Mouse (Mus musculus): ENCODE measurements around the gene Prrg2. TPM values are rescaled to one million over a fixed set of nuclear protein-coding genes. Genes with fewer than 3 reads are reported as not detected.

Gene Prrg2
- polyA plus RNA-seq, 1 experiment from 2014 or later, result 7.1 TPM

DNA sequence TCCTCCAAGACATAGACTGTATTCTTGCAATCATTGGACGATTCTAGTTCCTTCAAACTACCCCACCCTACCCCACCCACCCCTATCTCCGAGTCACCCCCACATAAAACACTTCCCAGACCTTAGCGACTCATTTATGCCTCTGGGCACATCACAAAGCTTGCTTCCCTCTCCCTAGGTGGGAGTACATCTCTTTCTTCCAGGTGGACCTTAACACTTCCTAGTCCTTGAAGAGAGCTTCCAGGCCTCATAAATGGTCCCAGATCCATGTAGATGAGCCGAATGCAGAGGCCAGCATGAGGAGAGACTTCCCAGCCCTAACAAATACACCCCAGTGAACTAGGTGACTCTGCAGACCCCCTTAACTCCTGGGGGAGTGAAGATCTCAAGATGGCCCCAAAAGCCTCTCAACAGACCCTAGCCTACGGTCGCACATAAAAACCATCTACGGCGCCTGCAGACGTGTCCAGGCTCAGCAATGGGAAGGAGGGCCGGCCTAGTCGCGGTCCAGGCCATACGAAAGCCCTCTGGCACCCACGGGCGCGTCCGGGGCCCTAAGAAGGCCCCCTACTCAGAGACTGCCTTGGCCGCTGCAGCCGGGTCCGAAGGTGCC, 47.0 kb downstream of the Prrg2 start:
- no peak for DNase-seq
- WGBS (ENCODE audit: insufficient replicate concordance), result under 1% methylated on average over 20 of the region's 20 CpGs
- Histone ChIP-seq H3K9ac (peak overlapping the region; percentile 96), H3K4me3 (replicated peaks) (peak overlapping the region; percentile 92), H3K4me1 (replicated peaks) (peaks cover 60% of the 10 kb centered on the region), H3K27me3 (peaks cover 25% of the 10 kb centered on the region), H3K9me3 (replicated peaks) (no peaks in the 10 kb centered on the region), H3K36me3 (peaks cover 36% of the 10 kb centered on the region), H3K4me2 (peak overlapping the region; percentile 97), H3K27ac (peak overlapping the region; percentile 97)
- ATAC-seq (ENCODE audit: low read depth), result no peak

GRCm38 (mm10) chr7:45014096-45014451, 48.4 kb downstream of the Prrg2 start:
- Histone ChIP-seq H3K4me1 (replicated peaks) (peaks cover 63% of the 10 kb centered on the region), H3K4me2 (peak overlapping the region; percentile 97; the same call in 1 of the 2 replicates), H3K9me3 (replicated peaks) (no peaks in the 10 kb centered on the region), H3K9ac (peak overlapping the region; percentile 96; the same call in 1 of the 2 replicates), H3K27ac (peak overlapping the region; percentile 97), H3K27me3 (peaks cover 11% of the 10 kb centered on the region), H3K36me3 (peaks cover 50% of the 10 kb centered on the region), H3K4me3 (replicated peaks) (0 out of 2 replicates have a peak overlapping the region, but pooled peaks have one; percentile 92)
- no peak for ATAC-seq (ENCODE audit: low read depth)
- DNase-seq, result no peak
- 93% methylated on average over 3 of the region's 3 CpGs for WGBS (ENCODE audit: insufficient replicate concordance)

- Histone ChIP-seq H3K9ac (peak overlapping the region; percentile 96), H3K27me3 (peaks cover 6% of the 10 kb centered on the region), H3K4me2 (peak overlapping the region; percentile 28), H3K27ac (peak overlapping the region; percentile 97), H3K36me3 (peaks cover 55% of the 10 kb centered on the region), H3K4me1 (replicated peaks) (peaks cover 57% of the 10 kb centered on the region), H3K4me3 (replicated peaks) (no peak overlapping the region), H3K9me3 (replicated peaks) (no peaks in the 10 kb centered on the region)
- DNase-seq, result no peak
- no peak for ATAC-seq (ENCODE audit: low read depth)
- 90% methylated on average over 16 of the region's 16 CpGs for WGBS (ENCODE audit: insufficient replicate concordance)
Observed at GRCm38 (mm10) chr7:45013366-45014095, 48.9 kb downstream of the Prrg2 start.

DNA sequence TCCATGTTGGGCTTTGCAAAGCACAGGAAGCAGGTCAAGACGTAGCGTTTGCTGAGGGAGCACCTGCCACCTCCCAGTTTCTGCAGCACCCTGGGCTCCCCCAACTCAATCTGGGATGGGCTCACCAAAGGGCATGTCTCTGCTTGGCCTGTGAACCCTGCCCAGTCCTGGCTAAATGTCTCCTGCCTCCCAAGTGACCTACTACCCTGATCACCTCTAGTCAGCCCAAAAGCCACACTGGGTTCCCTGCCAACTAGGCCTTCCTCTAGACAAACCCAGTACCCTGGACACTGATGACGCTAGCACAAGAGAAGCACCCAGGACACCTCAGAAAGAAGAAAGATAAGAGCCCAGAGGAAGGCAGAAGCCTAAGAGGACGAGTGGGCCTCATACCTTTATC, 49.7 kb downstream of the Prrg2 start:
- Histone ChIP-seq H3K27me3 (no peaks in the 10 kb centered on the region), H3K4me1 (replicated peaks) (peaks cover 50% of the 10 kb centered on the region), H3K9ac (peak overlapping the region; percentile 96), H3K4me3 (replicated peaks) (no peak overlapping the region), H3K4me2 (peak overlapping the region; percentile 28), H3K36me3 (peaks cover 62% of the 10 kb centered on the region), H3K9me3 (replicated peaks) (no peaks in the 10 kb centered on the region), H3K27ac (peak overlapping the region; percentile 97)
- ATAC-seq (ENCODE audit: low read depth) (no peak), DNase-seq (no peak)
- 65% methylated on average over 4 of the region's 4 CpGs for WGBS (ENCODE audit: insufficient replicate concordance)

GRCm38 (mm10) chr7:45012011-45012410, 50.5 kb downstream of the Prrg2 start:
- no peak overlapping the region for H3K4me2 ChIP-seq
- no peak overlapping the region for H3K9ac ChIP-seq
- DNase-seq (no peak), ATAC-seq (ENCODE audit: low read depth) (no peak)
- H3K4me3 ChIP-seq (replicated peaks), result no peak overlapping the region
- no peaks in the 10 kb centered on the region for H3K27me3 ChIP-seq
- 92% methylated on average over 6 of the region's 6 CpGs for WGBS (ENCODE audit: insufficient replicate concordance)
- H3K27ac ChIP-seq, result no peak overlapping the region
- peaks cover 47% of the 10 kb centered on the region for H3K4me1 ChIP-seq (replicated peaks)
- H3K36me3 ChIP-seq, result peaks cover 70% of the 10 kb centered on the region
- H3K9me3 ChIP-seq (replicated peaks), result no peaks in the 10 kb centered on the region

- Histone ChIP-seq H3K4me2 (no peak overlapping the region), H3K27ac (no peak overlapping the region), H3K9ac (no peak overlapping the region), H3K4me3 (replicated peaks) (no peak overlapping the region), H3K27me3 (no peaks in the 10 kb centered on the region), H3K4me1 (replicated peaks) (peaks cover 23% of the 10 kb centered on the region), H3K36me3 (peaks cover 99% of the 10 kb centered on the region), H3K9me3 (replicated peaks) (no peaks in the 10 kb centered on the region)
- 91% methylated on average over 19 of the region's 19 CpGs for WGBS (ENCODE audit: insufficient replicate concordance)
- DNase-seq (no peak), ATAC-seq (ENCODE audit: low read depth) (no peak)
Observed at GRCm38 (mm10) chr7:45008411-45008810, 54.1 kb downstream of the Prrg2 start.

DNA sequence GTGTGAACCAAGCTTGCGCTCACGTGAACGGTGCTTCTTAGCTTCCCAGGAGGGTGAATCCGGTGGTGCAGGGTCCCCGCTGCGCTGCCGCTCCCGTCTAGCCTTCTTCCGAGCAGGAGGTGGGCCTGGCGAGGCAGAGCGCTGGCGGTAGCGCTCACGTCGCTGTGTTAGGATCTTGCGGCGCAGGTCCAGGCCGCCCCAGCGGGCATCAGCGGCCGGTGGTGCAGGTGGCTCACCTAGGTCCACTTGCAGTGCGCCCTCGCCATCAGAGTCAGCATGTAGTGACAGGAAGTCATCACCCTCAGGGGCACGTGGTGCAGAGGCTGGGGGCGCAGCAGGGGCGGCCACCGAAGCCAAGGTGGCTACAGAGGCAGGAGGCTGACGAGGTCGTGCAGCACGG, 54.6 kb downstream of the Prrg2 start:
- peaks cover 17% of the 10 kb centered on the region for H3K4me1 ChIP-seq (replicated peaks)
- H3K36me3 ChIP-seq, result peaks cover 99% of the 10 kb centered on the region

GRCm38 (mm10) chr7:45007141-45007540, 55.3 kb downstream of the Prrg2 start:
- no peak overlapping the region for H3K4me2 ChIP-seq
- no peak overlapping the region for H3K9ac ChIP-seq
- no peaks in the 10 kb centered on the region for H3K27me3 ChIP-seq
- H3K36me3 ChIP-seq, result peaks cover 99% of the 10 kb centered on the region
- peaks cover 11% of the 10 kb centered on the region for H3K4me1 ChIP-seq (replicated peaks)
- 94% methylated on average over 29 of the region's 29 CpGs for WGBS (ENCODE audit: insufficient replicate concordance)
- no peak for ATAC-seq (ENCODE audit: low read depth)
- no peak overlapping the region for H3K4me3 ChIP-seq (replicated peaks)
- no peak overlapping the region for H3K27ac ChIP-seq
- DNase-seq, result no peak
- no peaks in the 10 kb centered on the region for H3K9me3 ChIP-seq (replicated peaks)

More for the DNA sequence above, 54.6 kb downstream of the Prrg2 start:
- Histone ChIP-seq H3K9ac (no peak overlapping the region), H3K27ac (no peak overlapping the region), H3K4me3 (replicated peaks) (no peak overlapping the region), H3K27me3 (no peaks in the 10 kb centered on the region), H3K9me3 (replicated peaks) (no peaks in the 10 kb centered on the region), H3K4me2 (no peak overlapping the region)
- ATAC-seq (ENCODE audit: low read depth) (no peak), DNase-seq (no peak)
- 92% methylated on average over 30 of the region's 30 CpGs for WGBS (ENCODE audit: insufficient replicate concordance)

DNA sequence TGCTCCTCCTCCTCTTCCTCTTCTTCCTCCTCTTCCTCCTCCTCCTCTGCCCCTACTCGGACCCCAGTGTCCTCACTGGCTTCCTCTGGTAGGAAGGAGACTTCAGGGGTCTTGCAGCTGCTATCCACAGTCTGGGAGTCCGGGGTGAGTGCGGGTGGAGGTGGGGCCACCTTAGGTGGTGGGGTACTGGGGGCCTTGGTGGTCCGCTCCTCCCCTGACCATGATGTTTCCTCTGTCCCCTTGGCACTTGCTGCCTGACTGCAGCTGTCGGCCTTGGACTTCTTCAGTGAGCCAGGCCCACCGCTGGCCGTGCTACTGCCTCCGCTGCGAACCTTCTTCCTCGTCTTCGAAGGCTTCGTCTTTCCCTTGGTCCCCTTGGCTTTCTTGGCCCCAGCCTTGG, 56.0 kb downstream of the Prrg2 start:
- no peak for ATAC-seq (ENCODE audit: low read depth)
- H3K4me3 ChIP-seq (replicated peaks), result no peak overlapping the region

GRCm38 (mm10) chr7:45005321-45005992, 57.0 kb downstream of the Prrg2 start:
- Histone ChIP-seq H3K36me3 (peaks cover 99% of the 10 kb centered on the region), H3K4me3 (replicated peaks) (no peak overlapping the region), H3K27ac (peak overlapping the region; percentile 23), H3K9ac (no peak overlapping the region), H3K4me1 (replicated peaks) (peaks cover 27% of the 10 kb centered on the region), H3K27me3 (no peaks in the 10 kb centered on the region), H3K4me2 (no peak overlapping the region), H3K9me3 (replicated peaks) (no peaks in the 10 kb centered on the region)
- ATAC-seq (ENCODE audit: low read depth), result no peak
- 84% methylated on average over 6 of the region's 6 CpGs for WGBS (ENCODE audit: insufficient replicate concordance)
- DNase-seq, result no peak

More for the DNA sequence above, 56.0 kb downstream of the Prrg2 start:
- no peak overlapping the region for H3K9ac ChIP-seq
- no peaks in the 10 kb centered on the region for H3K27me3 ChIP-seq
- no peak overlapping the region for H3K27ac ChIP-seq
- peaks cover 99% of the 10 kb centered on the region for H3K36me3 ChIP-seq
- no peak for DNase-seq
- peaks cover 16% of the 10 kb centered on the region for H3K4me1 ChIP-seq (replicated peaks)
- WGBS (ENCODE audit: insufficient replicate concordance), result 89% methylated on average over 12 of the region's 12 CpGs
- H3K9me3 ChIP-seq (replicated peaks), result no peaks in the 10 kb centered on the region
- H3K4me2 ChIP-seq, result no peak overlapping the region

GRCm38 (mm10) chr7:45004546-45004945, 57.9 kb downstream of the Prrg2 start:
- H3K9ac ChIP-seq, result no peak overlapping the region
- no peak overlapping the region for H3K4me3 ChIP-seq (replicated peaks)
- H3K36me3 ChIP-seq, result peaks cover 99% of the 10 kb centered on the region
- no peaks in the 10 kb centered on the region for H3K27me3 ChIP-seq
- peak overlapping the region; percentile 53; the same call in 1 of the 2 replicates for H3K27ac ChIP-seq
- H3K4me2 ChIP-seq, result no peak overlapping the region
- 46% methylated on average over 3 of the region's 3 CpGs for WGBS (ENCODE audit: insufficient replicate concordance)
- peaks cover 30% of the 10 kb centered on the region for H3K4me1 ChIP-seq (replicated peaks)
- H3K9me3 ChIP-seq (replicated peaks), result no peaks in the 10 kb centered on the region
- ATAC-seq (ENCODE audit: low read depth) (no peak), DNase-seq (no peak)
